Mouse (Mus musculus) embryonic fibroblast, embryonic 13.5 days (primary cell): ENCODE results near the gene Pon2.

Experiments used
- CTCF ChIP-seq: IDR thresholded peaks from 2 replicates; pipeline ENCODE4 v1.5.1; 2011; ENCODE audit warnings: mild to moderate bottlenecking, control low read depth, low read length, moderate library complexity, borderline replicate concordance; ENCODE audit not compliant: insufficient read depth
- POLR2A ChIP-seq: IDR thresholded peaks from 2 replicates; pipeline ENCODE4 v1.6.1; 2011; ENCODE audit warnings: low read depth, mild to moderate bottlenecking, control low read depth, low read length, moderate library complexity

DNA sequence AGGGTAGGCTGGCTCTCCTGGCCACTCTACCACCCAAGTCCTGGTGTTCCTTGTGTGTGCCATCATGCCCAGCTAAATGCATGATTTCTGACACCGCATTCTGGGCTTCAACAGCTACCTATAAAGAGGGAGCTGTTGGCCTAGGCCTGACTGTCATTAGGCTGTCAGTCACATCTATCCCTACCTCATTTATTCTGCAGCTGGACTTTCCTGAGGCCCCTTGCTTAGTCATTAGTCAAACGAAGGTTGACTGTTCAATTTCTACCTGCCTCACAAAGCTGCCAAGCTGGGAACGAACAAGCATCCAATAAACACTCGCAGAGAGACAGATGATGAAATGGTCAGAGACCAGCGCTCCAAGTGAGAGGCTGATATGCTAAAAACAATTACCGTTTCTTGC lies 28.6 kb downstream of the Pon2 start:
- TF ChIP-seq POLR2A (no peak), CTCF (no peak)
